Mouse (Mus musculus): ENCODE measurements around the gene Slc41a3.

The Slc41a3 gene

GRCm38 (mm10) chr6:90678759-90679158 is 74.2 kb downstream of the Slc41a3 start:
- ChIA-PET CTCF (interaction anchor here in 1 of 4 experiments (1.6 to 3.7 kb wide), 2 partner anchors 59 to 72 kb away, joined by 6 to 9 read pairs; no protein-coding TSS in a partner anchor), POLR2A (interaction anchor here in 2 of 4 experiments (0.6 to 1.9 kb wide), 4 partner anchors 9 to 765 kb away, joined by 3 to 5 read pairs (median 4); no protein-coding TSS in a partner anchor)

- ChIA-PET POLR2A (interaction anchor here in 1 of 4 experiments (1.7 kb wide), 1 partner anchor 49 kb away, joined by 4 read pairs; no protein-coding TSS in a partner anchor), CTCF (interaction anchor here in 1 of 4 experiments (0.8 kb wide), 1 partner anchor 73 kb away, joined by 3 read pairs; no protein-coding TSS in a partner anchor)
Observed at GRCm38 (mm10) chr6:90680401-90680800, 75.9 kb downstream of the Slc41a3 start.

- ChIA-PET CTCF (interaction anchor here in 1 of 4 experiments (2.5 kb wide), 1 partner anchor 53 kb away, joined by 6 read pairs; no protein-coding TSS in a partner anchor), POLR2A (interaction anchor here in 2 of 4 experiments (0.6 to 1.3 kb wide), 3 partner anchors 13 to 203 kb away, joined by 3 to 5 read pairs (median 4); no protein-coding TSS in a partner anchor)
Observed at GRCm38 (mm10) chr6:90683831-90684532, 79.5 kb downstream of the Slc41a3 start.

GRCm38 (mm10) chr6:90686812-90687211 is 82.3 kb downstream of the Slc41a3 start:
- POLR2A ChIA-PET, result no interaction called here

GRCm38 (mm10) chr6:90688003-90688402 is 83.5 kb downstream of the Slc41a3 start:
- ChIA-PET POLR2A (no interaction called here), CTCF (no interaction called here)

More at GRCm38 (mm10) chr6:90686812-90687211, 82.3 kb downstream of the Slc41a3 start:
- CTCF ChIA-PET, result interaction anchor here in 1 of 4 experiments (0.6 kb wide), 1 partner anchor 252 kb away, joined by 3 read pairs; no protein-coding TSS in a partner anchor

GRCm38 (mm10) chr6:90688742-90689141 is 84.2 kb downstream of the Slc41a3 start:
- ChIA-PET POLR2A (interaction anchor here in 1 of 4 experiments (1.9 kb wide), 1 partner anchor 27 kb away, joined by 5 read pairs; no protein-coding TSS in a partner anchor), CTCF (interaction anchor here in 2 of 4 experiments (0.5 to 0.9 kb wide), 2 partner anchors 29 to 82 kb away, joined by 3 to 11 read pairs; no protein-coding TSS in a partner anchor)

GRCm38 (mm10) chr6:90689500-90689899 is 85.0 kb downstream of the Slc41a3 start:
- POLR2A ChIA-PET, result interaction anchor here in 2 of 4 experiments (0.5 to 2.7 kb wide), 6 partner anchors 10 to 85 kb away, joined by 3 to 9 read pairs (median 4); no protein-coding TSS in a partner anchor
- CTCF ChIA-PET, result interaction anchor here in 1 of 4 experiments (1.5 kb wide), 1 partner anchor 32 kb away, joined by 3 read pairs; no protein-coding TSS in a partner anchor

- ChIA-PET CTCF (interaction anchor here in 1 of 4 experiments (1.2 to 1.9 kb wide), 2 partner anchors 45 to 85 kb away, joined by 3 to 4 read pairs; no protein-coding TSS in a partner anchor), POLR2A (interaction anchor here in 2 of 4 experiments (1.5 to 2.7 kb wide), 2 partner anchors 12 to 13 kb away, joined by 4 to 9 read pairs; no protein-coding TSS in a partner anchor)
Observed at GRCm38 (mm10) chr6:90691935-90692334, 87.4 kb downstream of the Slc41a3 start.

- CTCF ChIA-PET, result interaction anchor here in 1 of 4 experiments (0.5 kb wide), 1 partner anchor 60 kb away, joined by 5 read pairs; no protein-coding TSS in a partner anchor
- POLR2A ChIA-PET, result interaction anchor here in 2 of 4 experiments (1.3 to 2.7 kb wide), 2 partner anchors 11 to 24 kb away, joined by 3 to 9 read pairs; no protein-coding TSS in a partner anchor
Observed at GRCm38 (mm10) chr6:90692404-90692803, 87.9 kb downstream of the Slc41a3 start.

GRCm38 (mm10) chr6:90695754-90696153 is 91.2 kb downstream of the Slc41a3 start:
- ChIA-PET CTCF (no interaction called here), POLR2A (interaction anchor here in 1 of 4 experiments (0.6 kb wide), 1 partner anchor 36 kb away, joined by 3 read pairs; no protein-coding TSS in a partner anchor)
